Mouse (Mus musculus): ENCODE measurements around the gene Myo1h.

Myo1h gene

DNA sequence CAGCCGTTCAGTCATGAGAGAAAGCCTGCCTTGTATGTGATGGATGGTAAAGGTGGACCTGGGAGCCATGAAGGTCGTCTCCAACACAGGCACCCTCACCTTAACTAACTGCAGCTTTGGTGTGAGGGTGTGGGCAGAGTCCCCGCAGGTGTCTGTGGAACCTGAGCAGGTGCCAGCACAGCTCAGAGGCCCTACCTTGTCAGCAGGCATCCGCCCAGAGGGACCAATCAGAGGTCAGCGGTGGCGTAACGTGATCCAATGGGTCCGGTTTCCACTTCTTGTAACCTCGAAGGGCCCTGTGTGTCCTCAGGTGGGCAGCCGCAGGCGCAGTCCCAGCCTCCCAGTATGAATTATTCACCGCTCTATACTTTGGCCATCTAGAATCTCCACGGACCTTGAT, at the start of gene Myo1h:
TSS of gene Myo1h (plus strand) at position 293 of the 400 bp plus-strand sequence.
- DNase-seq, result no peak

GRCm38 (mm10) chr5:114239737-114240136, 49.2 kb upstream of the Myo1h start:
- DNase-seq, result no peak

GRCm38 (mm10) chr5:114246465-114246864, 42.5 kb upstream of the Myo1h start:
- DNase-seq, result no peak

DNA sequence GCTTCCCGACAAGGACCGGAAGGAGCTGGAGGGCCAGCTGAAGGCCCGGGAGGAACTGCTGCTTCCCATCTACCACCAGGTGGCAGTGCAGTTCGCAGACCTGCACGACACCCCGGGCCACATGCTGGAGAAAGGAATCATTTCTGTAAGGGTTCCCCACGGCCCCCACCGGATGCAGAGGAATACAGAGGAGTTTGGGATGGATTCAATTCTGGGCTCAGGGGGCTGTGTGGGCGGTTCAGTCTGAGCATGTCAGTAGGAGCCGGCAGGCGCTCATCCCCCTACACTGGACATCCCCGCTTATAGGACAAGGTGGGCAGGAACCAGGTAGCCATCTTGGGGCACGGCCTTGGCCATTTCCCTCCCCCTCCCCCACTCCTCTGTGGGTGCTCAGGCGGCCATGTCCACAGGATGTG, 40.8 kb upstream of the Myo1h start:
- peak; percentile 43 to 84 for DNase-seq

GRCm38 (mm10) chr5:114259495-114259894, 29.5 kb upstream of the Myo1h start:
- no peak for DNase-seq

- DNase-seq, result no peak
Measured at GRCm38 (mm10) chr5:114261494-114261893, 27.5 kb upstream of the Myo1h start.

- DNase-seq, result no peak
Measured at GRCm38 (mm10) chr5:114264030-114264459, 24.9 kb upstream of the Myo1h start.

DNA sequence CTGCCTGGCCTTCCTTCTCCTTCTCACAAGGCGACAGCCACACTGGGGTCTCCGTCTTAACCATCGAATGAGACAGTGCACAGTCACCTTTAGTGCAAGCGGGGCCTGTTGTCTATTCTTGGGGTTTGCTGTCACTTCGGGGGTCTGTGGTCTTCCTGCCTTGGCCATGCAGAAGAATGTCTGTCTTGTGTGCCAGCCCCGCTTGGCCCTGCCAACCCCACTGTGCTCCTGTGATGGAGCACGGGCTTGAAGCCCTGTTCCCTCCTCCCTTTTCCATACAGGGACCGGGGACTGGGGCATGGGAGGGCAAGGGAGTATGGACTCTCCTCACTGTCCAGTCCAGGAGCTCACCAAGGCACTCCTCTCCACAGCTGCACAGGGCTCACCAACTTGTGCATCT, 24.2 kb upstream of the Myo1h start:
- DNase-seq, result no peak

DNA sequence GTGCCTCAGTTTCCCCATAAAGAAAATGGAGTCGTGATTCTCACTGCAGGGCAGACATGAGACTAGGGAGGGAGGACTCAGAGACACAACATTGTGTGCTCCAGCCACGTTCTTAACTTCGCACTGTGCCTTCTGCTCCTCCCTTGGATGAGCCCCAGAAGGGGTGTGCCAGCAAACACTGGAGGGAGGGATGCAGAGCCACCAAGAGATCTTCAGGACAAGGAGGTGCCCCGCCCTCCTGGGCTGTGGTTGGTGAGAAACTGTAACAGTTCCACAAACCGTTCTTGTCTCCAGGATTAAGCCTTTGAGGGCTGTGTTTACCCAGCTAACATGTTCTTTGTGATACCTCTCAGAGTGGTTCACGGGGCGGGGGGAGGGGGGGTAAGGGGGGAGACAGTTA, 20.3 kb upstream of the Myo1h start:
- DNase-seq, result no peak

- no peak for DNase-seq
Measured at GRCm38 (mm10) chr5:114269499-114269898, 19.5 kb upstream of the Myo1h start.

- DNase-seq, result no peak
Measured at GRCm38 (mm10) chr5:114269984-114270383, 19.0 kb upstream of the Myo1h start.

DNA sequence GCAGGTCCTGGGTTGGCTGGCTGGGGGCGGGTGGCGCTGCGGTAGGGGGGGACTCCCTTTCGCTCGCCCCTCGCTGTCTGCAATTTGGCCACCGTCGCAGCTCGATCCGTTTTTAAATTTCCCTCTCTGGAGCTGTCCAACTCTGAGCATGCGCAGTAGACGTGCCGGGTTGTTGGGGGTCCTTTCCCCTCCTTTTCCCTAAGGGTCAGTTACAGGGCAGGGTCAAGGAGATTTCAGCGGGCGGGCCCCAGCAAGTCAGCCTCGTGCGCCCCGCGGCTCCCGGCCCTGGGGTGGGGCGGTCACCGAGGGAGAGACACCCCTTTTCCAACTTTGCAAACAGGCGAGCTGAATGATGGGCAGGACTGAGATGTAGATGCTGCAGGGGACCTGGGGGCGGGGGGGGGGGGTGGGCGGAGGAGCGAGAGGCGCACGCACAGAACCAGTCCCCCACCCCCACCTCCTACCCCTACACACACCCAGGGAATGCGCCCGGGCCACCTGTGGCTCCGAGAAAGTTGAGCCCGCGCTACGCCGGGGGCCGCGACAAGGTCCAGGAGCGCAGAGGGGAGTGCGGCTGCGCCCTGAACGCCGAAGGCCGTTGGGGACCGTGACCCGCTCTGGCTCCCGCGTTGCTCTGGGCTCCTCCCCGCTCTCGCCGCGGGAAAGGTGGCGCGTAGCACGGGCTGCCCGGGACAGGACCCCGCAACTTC, 15.1 kb upstream of the Myo1h start, which contains the start of gene Foxn4:
TSS of gene Foxn4 (minus strand) at position 115 of the 710 bp plus-strand sequence.
- no peak for DNase-seq

- DNase-seq, result no peak
Measured at GRCm38 (mm10) chr5:114275339-114275738, 13.6 kb upstream of the Myo1h start.

GRCm38 (mm10) chr5:114275991-114276390, 13.0 kb upstream of the Myo1h start:
- no peak for DNase-seq

- no peak for DNase-seq
Measured at GRCm38 (mm10) chr5:114279382-114280143, 9.4 kb upstream of the Myo1h start.

GRCm38 (mm10) chr5:114282346-114282745, 6.6 kb upstream of the Myo1h start:
- no peak for DNase-seq

GRCm38 (mm10) chr5:114284604-114285397, 4.2 kb upstream of the Myo1h start:
- DNase-seq, result no peak

- no peak for DNase-seq
Measured at GRCm38 (mm10) chr5:114285398-114285700, 3.6 kb upstream of the Myo1h start.

DNA sequence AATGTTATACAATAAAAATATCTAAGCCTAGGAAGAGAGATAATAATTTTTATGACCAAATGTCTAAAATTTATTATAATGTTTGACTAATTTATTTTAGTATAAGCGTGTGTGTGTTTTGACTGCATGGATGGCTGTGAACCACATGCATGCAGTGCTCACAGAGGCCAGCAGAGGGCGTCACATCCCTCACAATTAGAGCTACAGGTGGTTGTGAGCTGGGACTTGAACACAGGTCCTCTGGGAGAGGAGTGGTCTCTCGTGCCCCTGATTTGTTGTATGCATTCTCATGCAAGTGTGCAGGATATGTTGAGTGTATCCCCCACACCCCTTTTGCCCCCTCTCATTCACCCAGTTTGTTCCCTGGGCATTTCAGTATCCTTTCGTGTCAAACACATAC, 2.9 kb upstream of the Myo1h start:
- DNase-seq, result no peak

GRCm38 (mm10) chr5:114286872-114287571, 1.9 kb upstream of the Myo1h start:
- DNase-seq, result no peak

DNA sequence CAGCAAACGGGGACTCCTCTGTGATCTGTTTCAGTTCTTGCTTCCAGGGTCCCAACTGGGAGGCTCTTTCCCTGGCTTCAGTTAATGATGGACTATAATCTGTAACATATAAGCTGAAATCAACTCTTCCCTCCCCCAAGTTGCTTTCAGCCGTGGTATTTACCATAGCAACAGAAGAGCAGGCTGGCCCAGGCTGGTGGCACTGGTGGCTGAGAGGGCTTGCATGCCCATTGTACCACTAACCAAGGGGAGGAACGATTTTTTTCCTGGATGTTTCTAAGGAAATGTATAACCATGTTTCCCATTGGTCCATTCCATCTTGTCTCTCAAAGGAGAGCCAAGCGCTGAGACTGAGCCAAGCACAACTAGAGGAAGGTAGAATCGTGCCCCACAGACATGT, 570 bp upstream of the Myo1h start:
- DNase-seq, result no peak

DNA sequence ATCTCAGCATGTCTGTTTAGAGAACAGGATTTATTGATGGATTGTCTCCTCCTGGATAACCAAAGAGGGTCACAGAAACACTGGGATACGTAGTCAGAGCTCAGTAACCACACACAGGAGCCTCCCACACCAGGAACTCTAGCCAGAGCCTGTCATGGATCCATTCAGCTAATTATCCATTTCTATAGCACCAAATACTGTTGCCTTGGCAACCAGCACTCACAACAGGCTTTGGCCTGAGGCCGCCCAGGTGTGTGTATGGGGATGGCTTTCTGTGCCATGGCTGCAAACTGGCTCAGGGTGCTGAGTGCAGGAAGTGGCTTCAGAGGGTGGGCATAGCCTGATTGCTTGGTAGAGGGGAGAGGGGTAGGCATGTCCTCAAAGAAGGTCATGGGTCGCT, 1.0 kb downstream of the Myo1h start:
- DNase-seq, result no peak

All from kidney, postnatal 36 days (tissue).